Mouse (Mus musculus): ENCODE data around the gene Myzap. TPM values are rescaled to one million over a fixed set of nuclear protein-coding genes. Genes with fewer than 3 reads are reported as not detected.

Myzap gene
- total RNA-seq, 4 experiments from 2014 or later, result 1.4 to 2.0 (median 1.4) TPM

GRCm38 (mm10) chr9:71604914-71605635 lies 12.9 kb upstream of the Myzap start:
- no peak for DNase-seq (ENCODE audit: low spot score in 2 of 2)

- no peak for DNase-seq (ENCODE audit: low spot score in 2 of 2)
Observed at GRCm38 (mm10) chr9:71599861-71600260, 7.7 kb upstream of the Myzap start.

- DNase-seq (ENCODE audit: low spot score in 2 of 2), result no peak
Observed at GRCm38 (mm10) chr9:71596888-71597287, 4.7 kb upstream of the Myzap start.

- no peak for DNase-seq (ENCODE audit: low spot score in 2 of 2)
Observed at GRCm38 (mm10) chr9:71592577-71593285, 571 bp upstream of the Myzap start.

- no peak for DNase-seq (ENCODE audit: low spot score in 2 of 2)
Observed at GRCm38 (mm10) chr9:71591106-71591505, 1.1 kb downstream of the Myzap start.

- no peak for DNase-seq (ENCODE audit: low spot score in 2 of 2)
Observed at GRCm38 (mm10) chr9:71589771-71590170, 2.4 kb downstream of the Myzap start.

- no peak for DNase-seq (ENCODE audit: low spot score in 2 of 2)
Observed at GRCm38 (mm10) chr9:71588930-71589592, 3.1 kb downstream of the Myzap start.

- DNase-seq (ENCODE audit: low spot score in 2 of 2), result no peak
Observed at GRCm38 (mm10) chr9:71586408-71586807, 5.8 kb downstream of the Myzap start.

- DNase-seq (ENCODE audit: low spot score in 2 of 2), result no peak
Observed at GRCm38 (mm10) chr9:71582771-71583170, 9.4 kb downstream of the Myzap start.

GRCm38 (mm10) chr9:71578896-71579564 lies 13.1 kb downstream of the Myzap start:
- DNase-seq (ENCODE audit: low spot score in 2 of 2), result no peak

GRCm38 (mm10) chr9:71574440-71574839 lies 17.7 kb downstream of the Myzap start:
- DNase-seq (ENCODE audit: low spot score in 2 of 2), result no peak

GRCm38 (mm10) chr9:71573771-71574340 lies 18.3 kb downstream of the Myzap start:
- DNase-seq (ENCODE audit: low spot score in 2 of 2), result no peak

- DNase-seq (ENCODE audit: low spot score in 2 of 2), result peak; percentile 3 to 46
Observed at GRCm38 (mm10) chr9:71571150-71571633, 21.0 kb downstream of the Myzap start.

GRCm38 (mm10) chr9:71570170-71570569 lies 22.0 kb downstream of the Myzap start:
- DNase-seq (ENCODE audit: low spot score in 2 of 2), result no peak

- no peak for DNase-seq (ENCODE audit: low spot score in 2 of 2)
Observed at GRCm38 (mm10) chr9:71568323-71568942, 23.7 kb downstream of the Myzap start.

GRCm38 (mm10) chr9:71567391-71567790 lies 24.8 kb downstream of the Myzap start:
- no peak for DNase-seq (ENCODE audit: low spot score in 2 of 2)

GRCm38 (mm10) chr9:71566763-71567162 lies 25.4 kb downstream of the Myzap start:
- DNase-seq (ENCODE audit: low spot score in 2 of 2), result no peak

- DNase-seq (ENCODE audit: low spot score in 2 of 2), result peak in 1 of 2 experiments; percentile 15
Observed at GRCm38 (mm10) chr9:71557737-71558136, 34.4 kb downstream of the Myzap start.

- DNase-seq (ENCODE audit: low spot score in 2 of 2), result no peak
Observed at GRCm38 (mm10) chr9:71554001-71554400, 38.2 kb downstream of the Myzap start.

GRCm38 (mm10) chr9:71550176-71550575 lies 42.0 kb downstream of the Myzap start:
- no peak for DNase-seq (ENCODE audit: low spot score in 2 of 2)
